Mouse (Mus musculus) ES-E14 (cell line): ENCODE data around the gene Ripply1. TPM values are rescaled to one million over a fixed set of nuclear protein-coding genes. Genes with fewer than 3 reads are reported as not detected.

ENCODE experiments used
- DNase-seq: peaks from one replicate; pipeline ENCODE4 v3.0.0-alpha.2; 2013; ENCODE audit warnings: low read depth, low spot score
- H3K27ac ChIP-seq: 2 replicates; pipeline ENCODE4 v1.5.1; 2012; ENCODE audit warnings: low read depth, mild to moderate bottlenecking, low read length, moderate library complexity, mixed read lengths; ENCODE audit not compliant: poor library complexity, insufficient read depth, severe bottlenecking
- H3K36me3 ChIP-seq: 2 replicates; pipeline ENCODE4 v1.6.1; 2012; ENCODE audit warnings: mild to moderate bottlenecking, low read length, moderate library complexity, mixed read lengths; ENCODE audit not compliant: control insufficient read depth, poor library complexity, insufficient read depth, severe bottlenecking
- H3K4me1 ChIP-seq, 2 experiments: fragments of 150-350 bp in 1 of 2; sonication (generic) in 1 of 2; 2 replicates each; pipeline ENCODE4 v1.6.1; 2012; ENCODE audit warnings: low read length in 2 of 2, mild to moderate bottlenecking in 1 of 2, mixed read lengths in 1 of 2; ENCODE audit not compliant: control insufficient read depth in 2 of 2, insufficient read depth in 2 of 2, poor library complexity in 1 of 2
- H3K4me3 ChIP-seq, 2 experiments: fragments of 150-350 bp in 1 of 2; sonication (generic) in 1 of 2; 2 replicates each; pipeline ENCODE4 v1.5.1; 2012; ENCODE audit warnings: low read length in 2 of 2, low read depth in 1 of 2, mild to moderate bottlenecking in 1 of 2, mixed read lengths in 1 of 2; ENCODE audit not compliant: insufficient read depth in 1 of 2, poor library complexity in 1 of 2, severe bottlenecking in 1 of 2
- H3K9ac ChIP-seq: 2 replicates; pipeline ENCODE4 v1.6.1; 2012; ENCODE audit warnings: low read depth, mild to moderate bottlenecking, low read length, mixed read lengths; ENCODE audit not compliant: poor library complexity, insufficient read depth, severe bottlenecking
- H3K9me3 ChIP-seq: fragments of 150-350 bp; sonication (generic); 2 replicates; pipeline ENCODE4 v1.6.1; 2012; ENCODE audit warnings: low read depth, mild to moderate bottlenecking, low read length; ENCODE audit not compliant: control insufficient read depth, insufficient read depth
- CHD2 ChIP-seq: IDR thresholded peaks from 2 replicates; pipeline ENCODE4 v1.6.1; 2014; ENCODE audit warnings: mild to moderate bottlenecking, low read depth, low read length, inconsistent platforms
- HCFC1 ChIP-seq: IDR thresholded peaks from 2 replicates; pipeline ENCODE4 v1.6.1; 2012; ENCODE audit warnings: low read length, inconsistent platforms, borderline replicate concordance; ENCODE audit not compliant: insufficient read depth
- MAFK ChIP-seq: IDR thresholded peaks from 2 replicates; pipeline ENCODE4 v1.6.1; 2014; ENCODE audit warnings: mild to moderate bottlenecking, low read depth, low read length, inconsistent platforms; ENCODE audit not compliant: insufficient read depth
- ZC3H11A ChIP-seq: IDR thresholded peaks from 2 replicates; pipeline ENCODE4 v1.6.1; 2012; ENCODE audit warnings: low read depth, mild to moderate bottlenecking, inconsistent platforms, low read length, borderline replicate concordance
- ZNF384 ChIP-seq: IDR thresholded peaks from 2 replicates; pipeline ENCODE4 v1.6.1; 2012; ENCODE audit warnings: low read depth, low read length, inconsistent platforms
- in situ Hi-C, 2 experiments: fragments of 600-800 bp; cut with MboI; formaldehyde crosslinking; loops; one replicate each; pipeline ENCODE4 v1.15.1; 2025; ENCODE audit warnings: low sequenced_read_pairs in 2 of 2, inconsistent platforms in 1 of 2; ENCODE audit not compliant: unreplicated experiment in 2 of 2
- total RNA-seq: library from RNA; depleted of rRNA; stranded (reverse); fragments of 300-350 nt; gene quantifications from 2 replicates; pipeline ENCODE4 v1.2.3, GENCODE M21; 2012; rRNA removed

Ripply1 gene
- 6.9 and 7.5 TPM in 2 replicates for total RNA-seq

GRCm38 (mm10) chrX:139782278-139783044 is at the start of gene Ripply1:
Gene Ripply1 (minus strand): TSS chrX:139782353.
- Histone ChIP-seq H3K9ac (no peak within 1 kb of the TSS), H3K27ac (peak within 1 kb of the TSS; percentile 94), H3K4me3 (peak within 1 kb of the TSS; percentile 21 to 49; a peak in 3 of 4 replicates), H3K9me3 (no peaks in the 10 kb centered on the region), H3K36me3 (peaks cover 2% of the 10 kb centered on the region), H3K4me1 (peaks cover 2 to 10% of the 10 kb centered on the region in 2 experiments; a peak in 2 of 4 replicates)
- TF ChIP-seq ZC3H11A = no peak
- TF ChIP-seq HCFC1 = no peak
- TF ChIP-seq MAFK = no peak
- TF ChIP-seq ZNF384 = no peak
- in situ Hi-C loops = no loop called here
- peak; percentile 40 for DNase-seq

- no peak for TF ChIP-seq HCFC1
- no peak for TF ChIP-seq ZC3H11A
- TF ChIP-seq ZNF384 = no peak
- no peak for TF ChIP-seq CHD2
- no peak for TF ChIP-seq MAFK
- H3K36me3 ChIP-seq = no peaks in the 10 kb centered on the region
- in situ Hi-C loops = no loop called here
- H3K9ac ChIP-seq = no peak overlapping the region
- no peaks in the 10 kb centered on the region for H3K9me3 ChIP-seq
- H3K4me1 ChIP-seq = no peaks in the 10 kb centered on the region
- no peak overlapping the region for H3K27ac ChIP-seq
- H3K4me3 ChIP-seq = no peak overlapping the region
- no peak for DNase-seq
Observed at GRCm38 (mm10) chrX:139828363-139829092, 46.4 kb upstream of the Ripply1 start.

- DNase-seq = no peak
Observed at GRCm38 (mm10) chrX:139826926-139827325, 44.8 kb upstream of the Ripply1 start.

GRCm38 (mm10) chrX:139825402-139825801 is 43.2 kb upstream of the Ripply1 start:
- no peak for DNase-seq
- no peak overlapping the region for H3K27ac ChIP-seq
- TF ChIP-seq ZNF384 = no peak
- TF ChIP-seq ZC3H11A = no peak
- no peak for TF ChIP-seq MAFK
- no peak for TF ChIP-seq CHD2
- no peak for TF ChIP-seq HCFC1
- no peaks in the 10 kb centered on the region for H3K36me3 ChIP-seq
- H3K9ac ChIP-seq = no peak overlapping the region
- no peaks in the 10 kb centered on the region for H3K9me3 ChIP-seq
- in situ Hi-C loops = no loop called here
- no peak overlapping the region for H3K4me3 ChIP-seq
- no peaks in the 10 kb centered on the region for H3K4me1 ChIP-seq

More at GRCm38 (mm10) chrX:139826926-139827325, 44.8 kb upstream of the Ripply1 start:
- Histone ChIP-seq H3K9ac (no peak overlapping the region), H3K4me1 (no peaks in the 10 kb centered on the region), H3K4me3 (no peak overlapping the region), H3K9me3 (no peaks in the 10 kb centered on the region), H3K36me3 (no peaks in the 10 kb centered on the region), H3K27ac (no peak overlapping the region)
- TF ChIP-seq MAFK (no peak), HCFC1 (no peak), ZNF384 (no peak), ZC3H11A (no peak), CHD2 (no peak)
- in situ Hi-C loops = no loop called here
